Comparison of ENCODE assay signal across 8 mouse cellular contexts in the genomic region with DNA sequence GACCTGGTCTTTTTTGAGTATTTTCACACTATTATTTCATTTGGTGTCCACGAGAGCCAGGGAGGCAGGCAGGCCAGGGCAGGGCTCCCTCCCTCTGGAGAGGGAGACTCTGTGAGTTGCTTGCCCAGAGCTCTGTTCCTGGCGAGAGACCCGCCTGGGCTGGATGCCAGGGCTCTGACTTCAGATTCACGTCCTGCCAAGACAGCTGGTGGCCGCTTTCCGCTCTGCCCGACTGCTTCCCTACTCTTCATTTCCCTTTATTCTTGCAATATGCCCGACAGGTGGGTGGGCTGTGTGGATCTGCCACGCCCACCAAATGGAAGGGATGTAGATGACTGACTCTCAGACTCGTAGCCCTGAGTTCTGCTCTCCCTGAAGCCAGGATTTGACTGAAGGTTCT.
DNase-seq lines count a peak whose midpoint lies in the region; ATAC-seq lines count a peak whose summit lies in the region.

No protein-coding gene starts in this region.

- no peak overlapping the region for H3K9ac ChIP-seq in forebrain, embryonic 16.5 days (replicated peaks; ENCODE audit: low read depth, low read length)
- no peak overlapping the region for H3K9ac ChIP-seq in hindbrain, embryonic 14.5 days

- peak; percentile 50 for DNase-seq in 3134 (ENCODE audit: extremely low read depth, insufficient read length, low spot score)
- peak; percentile 90 for DNase-seq in adrenal gland, adult 2 months
- peak; percentile 86 for DNase-seq in hindbrain, embryonic 14.5 days (ENCODE audit: low spot score)
- peak; percentile 56 to 86 for DNase-seq in left cerebral cortex, adult 9 months (ENCODE audit: low spot score in 2 of 2)
- DNase-seq in ovary, adult 18-20 months (ENCODE audit: low spot score) = peak; percentile 70
- DNase-seq in thymus, postnatal 36 days = no peak
- DNase-seq in embryo, embryonic 11 days = no peak

- H3K4me1 ChIP-seq in forebrain, embryonic 16.5 days (replicated peaks; ENCODE audit: control insufficient read depth, insufficient read depth, low read length) = peaks cover 43% of the 10 kb centered on the region
- peaks cover 24% of the 10 kb centered on the region for H3K4me1 ChIP-seq in hindbrain, embryonic 14.5 days (replicated peaks; ENCODE audit: control insufficient read depth, insufficient read depth, low read length)

- H3K27ac ChIP-seq in forebrain, embryonic 16.5 days (ENCODE audit: low read length) = peak overlapping the region; percentile 6; the same call in 1 of the 2 replicates
- peak overlapping the region; percentile 54 for H3K27ac ChIP-seq in hindbrain, embryonic 14.5 days

- no peaks in the 10 kb centered on the region for H3K36me3 ChIP-seq in forebrain, embryonic 16.5 days (ENCODE audit: control insufficient read depth, insufficient read depth)
- H3K36me3 ChIP-seq in hindbrain, embryonic 14.5 days (replicated peaks; ENCODE audit: control insufficient read depth, insufficient read depth) = no peaks in the 10 kb centered on the region

- 1% methylated on average over 10 of the region's 10 CpGs for WGBS in forebrain, embryonic 16.5 days
- WGBS in hindbrain, embryonic 14.5 days = 8% methylated on average over 10 of the region's 10 CpGs

- peak; percentile 87 for ATAC-seq in forebrain, embryonic 16.5 days
- ATAC-seq in hindbrain, embryonic 14.5 days (ENCODE audit: low FRiP score) = peak; percentile 74

- no peak overlapping the region for H3K4me2 ChIP-seq in forebrain, embryonic 16.5 days (ENCODE audit: low read length)
- no peak overlapping the region for H3K4me2 ChIP-seq in hindbrain, embryonic 14.5 days (replicated peaks)

- H3K9me3 ChIP-seq in forebrain, embryonic 16.5 days (ENCODE audit: control insufficient read depth, low read length) = no peaks in the 10 kb centered on the region
- no peaks in the 10 kb centered on the region for H3K9me3 ChIP-seq in hindbrain, embryonic 14.5 days (ENCODE audit: control insufficient read depth, low read length)

- peaks cover 9% of the 10 kb centered on the region; the same call in 1 of the 2 replicates for H3K27me3 ChIP-seq in forebrain, embryonic 16.5 days (replicated peaks; ENCODE audit: control insufficient read depth, insufficient read depth, low read length)
- peaks cover 39% of the 10 kb centered on the region for H3K27me3 ChIP-seq in hindbrain, embryonic 14.5 days (ENCODE audit: control insufficient read depth, insufficient read depth, low read length)

- H3K4me3 ChIP-seq in forebrain, embryonic 16.5 days (replicated peaks; ENCODE audit: low read length) = no peak overlapping the region
- H3K4me3 ChIP-seq in hindbrain, embryonic 14.5 days (replicated peaks; ENCODE audit: low read length) = no peak overlapping the region

Comparison
In these comparisons a context has a peak if more than half of its experiments do, and no peak if none do; other contexts are left out.
1. DNase-seq: peak in 3134 (single experiment), adrenal gland, adult 2 months (single experiment), hindbrain, embryonic 14.5 days (single experiment), left cerebral cortex, adult 9 months (2 of 2) and ovary, adult 18-20 months (single experiment); none in thymus, postnatal 36 days (0 of 2) and embryo, embryonic 11 days (single experiment).